Mouse (Mus musculus) v-Abl transformed pro-B cells (cell line): ENCODE data around the gene Gtf2a1.

Experiments used
- in situ Hi-C, 2 experiments: fragments of 400-800 bp; cut with MboI; formaldehyde crosslinking; loops; one replicate each; pipeline ENCODE4 v1.15.1; 2025; ENCODE audit not compliant: unreplicated experiment in 2 of 2

Gene Gtf2a1

DNA sequence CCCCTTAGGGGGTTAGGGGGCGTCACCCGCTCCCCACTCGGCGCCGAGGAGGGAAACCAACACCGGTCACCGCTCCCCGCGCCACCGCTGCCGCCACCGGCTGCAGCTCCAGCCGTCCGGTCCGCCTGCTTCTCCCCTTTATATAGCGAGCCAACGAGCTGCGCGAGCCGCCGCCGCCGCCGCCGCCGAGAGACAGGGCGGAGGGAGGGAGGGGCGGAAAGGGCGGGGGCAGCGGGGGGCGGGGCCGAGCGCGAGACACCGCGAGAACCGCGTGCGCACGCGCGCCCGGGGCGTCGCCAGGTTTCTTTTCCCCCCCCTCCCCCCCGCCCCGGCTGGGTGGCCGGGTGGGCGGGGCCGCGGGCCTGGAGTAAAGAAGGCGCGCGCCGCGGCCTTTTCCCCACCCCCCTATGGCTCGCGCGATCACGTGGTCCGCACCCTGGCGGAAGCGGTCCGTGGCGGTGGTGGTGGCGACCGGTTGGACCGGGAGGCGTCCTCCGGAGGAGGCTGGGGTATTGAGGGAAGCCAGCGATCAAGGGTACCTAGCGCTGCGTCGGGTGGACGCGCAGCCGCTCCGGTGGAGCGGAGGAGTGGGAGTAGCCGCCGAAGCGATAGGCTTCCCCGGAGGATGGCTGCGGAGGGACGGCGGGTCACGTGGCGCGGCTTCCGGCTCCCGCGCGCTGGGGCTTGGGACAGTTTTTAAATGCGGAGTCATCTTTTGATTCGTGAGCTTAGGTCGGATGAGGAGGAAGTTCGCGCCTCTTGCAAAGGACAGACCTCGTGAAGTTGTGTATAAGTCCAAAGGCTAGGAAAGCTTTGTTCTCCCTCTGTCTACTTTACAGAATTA lies at the start of gene Gtf2a1:
Gene Gtf2a1 (minus strand): TSS at position 641 of the 844 bp plus-strand sequence.
- in situ Hi-C loops: loop anchor here (5.0 to 25.0 kb wide), 6 partner anchors 175 to 1305 kb away; partner anchors contain the start of genes Dio2 (in 2 of the 2), Cep128 (in 1 of the 2) and Tshr (in 1 of the 2)

DNA sequence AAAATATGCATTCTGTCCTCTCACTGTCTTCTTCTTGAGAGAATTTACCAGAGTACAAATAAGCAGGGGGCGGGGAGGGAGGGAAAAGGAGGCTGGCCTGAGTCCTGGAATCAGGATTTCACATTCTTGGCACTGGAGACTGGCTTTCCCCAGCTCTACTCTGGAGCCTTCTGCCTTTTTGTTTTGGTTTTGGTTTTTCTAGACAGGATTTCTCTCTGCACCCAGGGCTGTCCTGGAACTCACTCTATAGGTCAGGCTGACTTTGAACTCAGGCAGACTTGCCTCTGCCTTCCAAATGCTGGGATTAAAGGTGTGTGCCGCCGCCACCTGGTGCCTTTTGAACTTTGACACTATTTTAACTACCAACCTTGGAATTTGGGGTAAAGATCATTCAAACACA lies 48.1 kb upstream of the Gtf2a1 start:
- in situ Hi-C loops: no loop called here

DNA sequence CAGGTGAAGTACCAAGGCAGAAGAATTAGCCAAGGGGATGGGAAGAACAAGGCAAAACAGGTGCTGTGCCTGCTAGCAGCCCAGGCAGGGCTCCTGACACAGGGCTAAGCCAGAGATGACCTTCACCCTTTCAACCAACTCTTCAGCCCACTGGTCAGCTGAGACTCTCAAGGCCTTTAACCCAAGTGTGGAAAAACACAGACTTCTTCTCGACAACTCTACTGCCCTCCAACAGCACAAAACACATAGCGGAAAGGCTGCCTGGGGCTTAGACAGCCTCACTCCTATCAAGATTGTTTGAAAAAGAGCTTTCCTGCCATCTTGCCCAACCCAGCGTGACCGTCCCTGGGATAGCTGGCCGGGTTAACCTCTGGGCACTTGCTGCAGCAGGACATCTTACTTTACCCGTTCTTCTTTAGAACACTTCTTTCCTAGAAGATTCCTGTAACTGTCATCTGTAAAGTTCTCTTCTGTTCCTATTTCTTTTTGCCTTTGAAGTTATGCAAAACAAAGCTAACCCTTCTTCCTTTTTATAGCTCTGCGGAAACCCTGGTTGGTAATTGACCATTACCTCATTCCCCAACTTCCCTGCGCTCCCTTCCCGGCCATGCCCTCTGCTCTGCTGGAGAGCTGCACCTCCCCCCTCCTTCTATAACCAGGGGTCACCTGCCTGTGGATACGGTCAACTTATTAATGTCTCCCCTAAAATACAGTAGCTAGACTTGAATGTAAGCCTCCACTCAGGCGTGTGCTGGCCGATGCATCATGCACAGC lies 47.0 kb upstream of the Gtf2a1 start:
- in situ Hi-C loops: no loop called here

DNA sequence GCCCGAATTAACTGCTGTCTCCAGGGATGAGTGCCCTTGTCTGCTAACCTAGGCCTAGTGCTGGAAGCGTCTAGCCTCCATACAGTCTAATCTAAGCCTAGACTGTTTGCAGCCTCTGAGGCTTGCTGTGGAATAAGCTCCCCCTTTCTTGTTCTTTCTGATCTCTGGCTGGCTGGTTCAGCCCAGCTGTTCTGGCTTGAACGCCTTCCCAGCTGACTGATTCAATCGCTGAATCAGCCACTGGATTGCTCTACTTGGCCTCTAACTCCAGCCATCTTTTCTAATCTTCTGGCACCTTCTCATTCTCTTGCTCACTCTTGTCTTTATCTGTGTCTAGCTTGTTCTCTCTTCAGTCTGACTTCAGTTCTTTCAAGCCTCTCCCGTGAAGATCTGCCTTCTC lies 36.2 kb upstream of the Gtf2a1 start:
- in situ Hi-C loops: no loop called here

DNA sequence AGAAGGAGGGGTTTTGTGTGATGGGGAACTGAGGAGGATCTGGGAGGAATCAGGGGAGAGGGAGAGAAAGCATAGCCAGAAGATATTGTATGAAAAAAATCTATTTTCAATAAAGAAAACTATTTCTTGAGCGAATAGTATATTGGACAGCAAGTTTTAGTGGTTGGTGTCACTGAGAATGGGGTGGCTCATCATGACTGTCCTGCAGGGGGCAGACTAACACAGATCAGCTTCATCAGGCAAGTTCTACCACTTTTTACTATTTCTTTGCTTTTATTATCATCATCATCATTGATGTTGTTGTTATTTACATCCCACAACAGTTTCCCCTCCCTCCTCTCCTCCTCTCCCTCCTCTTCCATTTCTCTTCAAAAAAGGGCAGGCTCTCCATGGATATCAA lies 34.7 kb upstream of the Gtf2a1 start:
- in situ Hi-C loops: no loop called here

DNA sequence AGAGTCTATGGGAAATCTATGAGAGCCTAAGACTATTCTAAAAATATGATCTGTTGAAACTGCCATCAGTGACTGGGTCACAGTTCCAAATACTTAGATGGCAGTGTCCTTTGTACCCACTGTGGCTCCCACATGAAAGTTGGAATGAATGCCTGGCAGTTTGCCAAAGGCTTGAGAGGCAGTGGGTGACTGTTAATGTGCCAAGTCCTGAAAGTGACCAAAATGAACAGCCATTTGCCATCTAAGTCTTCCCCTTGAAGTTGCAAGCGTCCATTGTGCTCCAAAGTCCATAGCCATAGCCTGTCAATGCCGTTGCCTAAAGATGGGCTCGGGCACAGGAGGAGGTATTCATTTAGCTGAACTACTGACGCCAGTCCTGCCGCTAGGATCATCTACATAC lies 19.1 kb upstream of the Gtf2a1 start:
- in situ Hi-C loops: no loop called here

DNA sequence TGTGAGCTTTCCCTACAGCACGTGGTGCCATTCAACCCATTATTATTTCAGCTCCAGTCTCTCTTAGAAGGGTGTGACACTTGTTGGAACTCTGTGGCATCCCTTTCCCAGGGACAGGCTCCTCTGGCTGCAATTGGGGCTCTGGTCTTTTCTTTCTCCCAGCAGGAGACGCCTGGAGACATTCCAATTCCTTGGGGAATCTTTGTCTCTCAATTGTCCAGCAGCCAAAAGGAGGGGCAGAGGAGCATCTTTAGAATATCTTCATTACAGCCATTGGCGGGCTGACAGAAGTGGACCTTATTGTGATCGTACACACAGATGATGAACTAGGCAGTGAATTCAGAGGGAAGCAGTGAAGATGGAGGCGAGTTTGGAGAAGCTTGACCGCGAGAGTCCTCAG lies 17.4 kb upstream of the Gtf2a1 start:
- in situ Hi-C loops: no loop called here

DNA sequence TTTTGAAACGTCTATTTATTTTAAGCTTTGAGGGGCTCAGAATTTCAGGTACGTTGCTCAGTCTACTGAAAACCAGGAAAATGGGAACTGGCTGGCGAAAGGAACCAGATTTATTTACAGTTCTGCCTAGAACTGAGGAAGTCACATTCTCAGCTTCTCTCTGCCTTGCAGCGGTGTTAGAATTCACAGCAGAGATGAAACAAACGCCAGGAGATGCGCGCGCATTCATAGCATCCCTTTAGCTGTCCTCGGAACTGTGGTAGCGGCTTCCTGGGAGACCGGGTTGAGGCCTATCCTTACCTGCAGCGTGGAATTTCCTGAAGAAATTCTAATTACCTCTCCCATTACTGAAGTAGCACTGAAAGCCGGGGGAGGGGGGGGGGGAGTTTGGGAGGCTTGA lies 16.4 kb upstream of the Gtf2a1 start:
- in situ Hi-C loops: no loop called here

DNA sequence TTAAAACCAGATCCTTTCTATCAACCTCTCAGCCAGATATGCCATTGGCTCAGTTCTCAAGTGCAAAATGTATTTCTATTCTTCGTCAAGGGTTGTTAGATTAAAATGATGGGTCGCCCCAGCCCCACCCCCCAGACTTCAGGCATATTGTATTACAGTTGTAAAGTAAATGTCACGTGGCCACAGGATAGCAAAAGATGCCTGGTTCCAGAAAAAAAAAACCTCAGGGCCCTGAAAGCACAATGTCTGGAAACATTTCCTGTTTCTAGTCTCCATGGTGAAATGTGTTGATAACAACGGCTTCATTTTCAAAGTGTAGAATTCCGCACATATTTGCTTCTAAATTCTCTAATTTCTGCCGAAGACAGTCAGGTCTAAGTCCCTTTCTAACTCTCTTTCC lies 14.3 kb upstream of the Gtf2a1 start:
- in situ Hi-C loops: no loop called here

DNA sequence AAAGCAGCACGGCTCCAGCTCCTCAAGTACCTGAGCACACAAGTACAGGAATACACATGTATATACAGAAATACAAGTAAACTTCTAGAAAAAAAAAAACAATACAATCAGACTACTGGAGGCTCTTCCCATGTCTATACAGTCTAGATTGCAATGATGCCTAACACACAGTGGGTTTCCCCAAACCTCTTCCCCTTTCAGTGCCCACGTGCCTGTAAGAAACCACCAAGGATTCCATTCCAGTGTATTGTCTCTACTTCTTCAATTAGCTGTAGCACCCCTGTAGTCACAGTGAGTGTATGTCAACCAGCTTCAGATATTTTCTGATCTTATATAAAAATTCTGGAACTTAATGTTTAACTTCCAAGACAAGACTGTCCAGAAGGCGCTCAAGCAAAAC lies 1.8 kb upstream of the Gtf2a1 start:
- in situ Hi-C loops: loop anchor here in 1 of 2 experiments (10.0 to 25.0 kb wide), 3 partner anchors 173 to 855 kb away; partner anchors contain the start of genes Cep128, Dio2 and Tshr

DNA sequence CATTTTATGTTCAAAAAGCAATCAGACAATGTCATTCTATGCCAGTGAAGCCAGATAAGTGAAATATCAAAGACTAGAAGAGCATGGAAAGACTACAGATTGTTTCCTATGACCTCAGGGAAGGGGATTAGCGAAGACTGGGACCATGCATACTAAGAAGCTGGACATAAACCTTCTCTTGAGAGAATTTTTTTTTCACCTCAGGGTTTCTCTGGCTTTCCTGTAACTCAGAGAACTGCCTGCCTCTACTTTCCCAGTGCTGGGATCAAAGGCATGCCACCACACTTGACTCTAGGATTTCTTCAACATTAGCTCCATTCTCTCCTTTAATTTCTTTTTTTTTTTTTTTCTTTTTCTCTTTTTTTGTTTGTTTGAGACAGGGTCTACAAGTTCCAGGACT lies 904 bp upstream of the Gtf2a1 start:
- in situ Hi-C loops: loop anchor here in 1 of 2 experiments (10.0 to 25.0 kb wide), 3 partner anchors 174 to 854 kb away; partner anchors contain the start of genes Cep128, Dio2 and Tshr

DNA sequence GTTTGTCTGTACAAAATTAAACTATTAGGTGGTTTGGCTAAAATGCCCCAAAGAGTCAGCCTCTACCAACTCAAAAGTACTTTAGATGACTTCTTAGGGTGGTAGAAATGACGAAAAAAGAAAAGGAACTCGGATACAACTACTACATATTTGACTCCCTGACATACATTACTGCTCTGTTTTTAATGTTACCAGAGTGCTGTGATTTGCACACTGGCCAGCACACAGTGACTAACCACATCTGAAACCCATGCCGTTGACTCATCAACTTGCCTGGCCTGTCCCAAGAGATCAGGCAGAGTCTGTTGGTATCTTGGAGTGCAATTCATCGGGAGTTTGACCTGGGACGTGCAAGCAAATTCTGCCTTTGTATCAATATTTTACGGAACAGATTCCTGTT lies 429 bp upstream of the Gtf2a1 start:
- in situ Hi-C loops: loop anchor here in 1 of 2 experiments (10.0 to 25.0 kb wide), 3 partner anchors 174 to 853 kb away; partner anchors contain the start of genes Cep128, Dio2 and Tshr

DNA sequence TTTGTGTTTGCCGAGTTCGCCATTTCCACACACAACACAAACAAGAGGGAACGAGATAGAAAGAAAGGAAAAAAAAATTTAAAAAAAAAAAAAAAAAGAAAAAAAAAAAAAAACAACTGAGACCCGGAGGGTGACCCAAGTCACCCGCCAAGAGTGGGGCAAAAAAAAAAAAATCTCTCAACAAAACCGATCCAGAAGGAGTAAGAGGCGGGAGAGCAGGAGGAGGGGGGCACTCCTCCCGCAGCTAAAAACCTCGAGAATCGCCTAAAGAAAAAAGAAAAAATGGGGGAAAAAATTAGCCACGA lies 793 bp downstream of the Gtf2a1 start:
- in situ Hi-C loops: loop anchor here (5.0 to 25.0 kb wide), 4 partner anchors 202 to 1305 kb away; partner anchors contain the start of gene Dio2 (in 2 of the 2)

DNA sequence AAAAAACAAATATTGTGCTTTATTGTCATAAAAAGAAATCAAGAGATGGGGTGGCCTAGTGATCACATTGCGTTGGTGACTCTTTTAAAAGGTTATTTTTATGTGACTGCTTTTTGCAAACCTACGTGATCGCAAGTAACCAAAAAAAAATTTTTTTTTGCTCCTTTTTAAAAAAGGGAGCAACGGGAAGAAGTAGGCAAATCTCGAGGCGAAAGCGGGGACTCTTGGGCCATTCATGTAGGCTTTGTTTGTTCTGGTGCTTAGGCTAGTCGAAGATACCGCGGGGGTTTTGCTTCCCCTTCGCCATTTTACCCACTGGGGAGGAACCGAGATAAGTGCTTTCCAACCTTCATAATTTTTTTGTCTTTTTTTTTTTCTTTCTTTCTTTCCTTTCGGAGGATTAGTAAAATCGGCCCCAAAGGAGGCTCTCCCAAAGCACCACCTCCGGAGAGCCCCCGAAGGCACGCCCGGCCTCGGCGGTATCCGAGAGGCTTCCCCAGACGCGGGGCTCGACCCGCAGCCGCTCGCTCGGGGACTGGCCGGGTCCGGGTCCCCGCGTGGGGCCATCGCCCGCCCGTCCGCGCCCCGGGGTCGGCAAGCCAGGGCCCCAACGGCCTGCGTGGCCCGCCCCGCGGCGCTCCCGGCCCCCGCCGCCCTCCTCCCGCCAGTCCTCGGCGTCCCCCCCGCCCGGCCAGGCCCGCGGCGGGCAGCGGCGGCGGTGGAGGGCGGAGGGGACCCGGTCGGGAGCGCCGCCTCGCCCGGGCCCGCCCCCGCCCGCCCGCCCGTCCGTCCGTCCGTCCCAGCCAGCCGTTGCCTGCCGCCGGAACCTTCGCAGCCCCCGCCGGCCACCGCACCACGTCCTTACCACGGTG lies 1.4 kb downstream of the Gtf2a1 start:
- in situ Hi-C loops: loop anchor here (5.0 to 25.0 kb wide), 4 partner anchors 202 to 1306 kb away; partner anchors contain the start of gene Dio2 (in 2 of the 2)

DNA sequence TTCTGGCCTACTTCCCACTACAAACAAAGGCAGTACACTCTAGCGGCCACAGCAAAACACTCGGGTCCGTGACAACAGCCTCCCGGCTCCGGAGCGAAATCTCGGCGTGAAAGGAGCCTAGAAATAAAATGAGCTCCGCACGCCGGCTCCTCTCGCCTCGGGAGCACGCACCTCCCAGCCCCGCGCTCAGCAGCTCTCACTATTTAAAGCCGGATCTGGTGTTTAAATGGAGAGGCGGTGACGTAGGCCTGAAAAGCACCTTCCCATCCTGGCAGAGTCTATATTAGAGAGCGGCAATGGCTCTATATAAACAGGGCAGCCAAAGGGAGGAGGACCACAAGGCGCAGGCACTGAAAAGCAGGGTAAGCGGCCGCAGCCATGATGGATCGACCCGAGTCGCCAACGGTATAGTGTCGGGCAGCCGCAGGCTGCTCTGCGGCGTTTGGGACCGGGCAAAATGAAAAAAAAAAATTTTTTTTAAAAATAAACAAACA lies 2.1 kb downstream of the Gtf2a1 start:
- in situ Hi-C loops: loop anchor here (5.0 to 25.0 kb wide), 4 partner anchors 201 to 1307 kb away; partner anchors contain the start of gene Dio2 (in 2 of the 2)

DNA sequence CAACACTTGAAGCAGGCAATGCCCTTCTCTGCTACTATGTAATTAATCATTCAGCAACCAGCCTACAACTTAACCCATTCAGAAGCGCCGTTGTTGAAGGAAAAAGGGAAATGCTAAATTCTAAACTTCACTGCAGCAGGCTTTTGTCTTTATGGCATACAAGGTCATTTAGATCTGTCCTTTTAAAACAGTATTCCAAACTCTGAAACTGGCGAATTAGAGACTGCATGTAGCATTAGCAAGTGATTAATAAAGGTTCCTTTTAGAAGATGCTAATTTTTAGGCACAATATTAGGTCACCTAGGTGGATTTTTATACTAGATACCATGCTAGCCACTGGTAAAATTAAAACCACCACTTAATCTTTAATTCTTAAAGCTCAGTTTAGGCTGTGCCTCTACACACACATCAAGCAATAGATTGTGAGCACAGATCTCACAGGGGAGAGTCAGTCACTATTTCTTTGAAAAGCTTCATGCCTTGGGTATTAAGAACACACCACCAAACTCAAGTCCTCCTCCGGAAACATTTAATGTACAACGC lies 2.7 kb downstream of the Gtf2a1 start:
- in situ Hi-C loops: loop anchor here (5.0 to 25.0 kb wide), 4 partner anchors 200 to 1307 kb away; partner anchors contain the start of gene Dio2 (in 2 of the 2)

DNA sequence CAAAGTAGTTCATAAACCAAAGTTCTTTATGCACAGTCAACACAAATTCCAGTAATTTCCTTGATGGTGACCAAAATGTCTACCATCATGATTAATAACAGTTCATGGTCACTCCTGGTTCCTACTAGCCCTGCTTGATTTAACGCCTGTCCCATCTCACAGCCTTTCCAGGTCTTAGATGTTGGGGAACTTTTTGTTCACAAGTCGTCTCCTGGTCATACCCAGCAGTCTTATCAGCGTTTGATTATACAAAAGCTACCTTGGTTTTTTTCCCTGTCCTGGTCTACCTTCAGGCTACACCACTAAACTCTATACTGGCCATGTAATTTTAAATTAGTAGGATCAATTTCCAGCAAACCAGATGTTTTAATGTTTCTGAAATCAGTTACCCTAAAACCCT lies 3.2 kb downstream of the Gtf2a1 start:
- in situ Hi-C loops: loop anchor here (5.0 to 25.0 kb wide), 4 partner anchors 200 to 1308 kb away; partner anchors contain the start of gene Dio2 (in 2 of the 2)

DNA sequence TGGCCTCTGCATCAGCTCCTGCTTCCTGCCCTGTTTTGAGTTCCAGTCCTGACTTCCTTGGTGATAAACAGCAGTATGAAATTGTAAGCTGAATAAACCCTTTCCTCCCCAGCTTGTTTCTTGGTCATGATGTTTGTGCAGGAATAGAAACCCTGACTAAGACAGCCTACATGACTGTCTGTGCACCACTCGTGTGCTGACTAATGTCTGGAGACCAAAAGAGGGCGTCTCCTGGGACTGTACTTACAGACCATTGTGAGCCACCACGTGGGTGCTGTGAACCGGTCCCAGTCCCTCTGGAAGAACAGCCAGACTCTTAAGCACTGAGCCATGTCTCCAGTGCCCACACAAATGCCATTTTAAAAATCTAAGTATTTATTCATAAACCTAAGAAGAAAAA lies 4.5 kb downstream of the Gtf2a1 start:
- in situ Hi-C loops: loop anchor here (5.0 to 25.0 kb wide), 4 partner anchors 199 to 1309 kb away; partner anchors contain the start of gene Dio2 (in 2 of the 2)

DNA sequence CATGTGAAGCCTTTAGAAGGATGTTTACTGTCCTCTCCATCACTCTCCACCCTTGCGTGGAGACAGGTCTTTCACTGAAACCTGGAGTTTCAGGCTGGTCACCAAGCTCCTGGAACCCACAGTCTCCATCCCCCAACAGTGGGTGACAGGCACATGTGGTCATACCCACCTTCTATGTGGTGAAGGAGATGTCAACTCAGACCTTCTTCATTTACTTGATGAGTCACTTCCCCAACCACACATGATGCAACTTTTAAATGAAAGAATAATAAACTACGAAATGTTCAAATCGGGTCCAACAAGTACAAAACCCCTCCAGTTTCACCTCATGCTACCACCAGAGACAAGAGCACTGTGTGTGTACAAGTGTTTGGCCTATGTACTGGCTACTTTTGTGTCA lies 5.1 kb downstream of the Gtf2a1 start:
- in situ Hi-C loops: loop anchor here (5.0 to 25.0 kb wide), 4 partner anchors 198 to 1310 kb away; partner anchors contain the start of gene Dio2 (in 2 of the 2)
